Mouse (Mus musculus) liver, postnatal 0 days (tissue): ENCODE results near the gene Adcy10.

ENCODE experiments used
- CTCF ChIP-seq: sonication (generic); IDR thresholded peaks from 2 replicates; pipeline ENCODE4 v1.5.1; 2016; ENCODE audit warnings: antibody characterized with exemption, low read depth
- EP300 ChIP-seq: IDR thresholded peaks from 2 replicates; pipeline ENCODE4 v1.6.1; 2016; ENCODE audit warnings: antibody characterized with exemption, low read depth, mild to moderate bottlenecking

DNA sequence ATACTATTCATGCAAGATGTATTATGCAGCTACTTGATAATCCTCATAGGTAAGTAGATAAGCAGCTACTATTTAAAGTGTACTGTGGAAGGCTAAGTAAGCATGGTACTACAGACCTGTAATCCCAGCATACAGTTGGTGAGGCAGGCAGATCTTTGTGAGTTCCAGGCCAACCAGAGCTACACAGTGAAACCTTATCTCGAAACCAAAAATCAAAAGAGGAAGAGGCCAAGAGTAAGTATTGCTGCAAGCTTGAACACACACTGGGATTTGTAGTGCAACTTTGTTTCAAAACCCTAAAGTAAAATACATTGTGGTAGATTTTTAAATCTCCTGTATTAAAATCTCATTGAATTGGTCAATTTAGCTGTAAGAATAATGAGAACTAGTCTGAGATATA is 13.5 kb upstream of the Adcy10 start:
- TF ChIP-seq CTCF (no peak), EP300 (no peak)
